Mouse (Mus musculus): ENCODE data around the gene Edem3.

DNA sequence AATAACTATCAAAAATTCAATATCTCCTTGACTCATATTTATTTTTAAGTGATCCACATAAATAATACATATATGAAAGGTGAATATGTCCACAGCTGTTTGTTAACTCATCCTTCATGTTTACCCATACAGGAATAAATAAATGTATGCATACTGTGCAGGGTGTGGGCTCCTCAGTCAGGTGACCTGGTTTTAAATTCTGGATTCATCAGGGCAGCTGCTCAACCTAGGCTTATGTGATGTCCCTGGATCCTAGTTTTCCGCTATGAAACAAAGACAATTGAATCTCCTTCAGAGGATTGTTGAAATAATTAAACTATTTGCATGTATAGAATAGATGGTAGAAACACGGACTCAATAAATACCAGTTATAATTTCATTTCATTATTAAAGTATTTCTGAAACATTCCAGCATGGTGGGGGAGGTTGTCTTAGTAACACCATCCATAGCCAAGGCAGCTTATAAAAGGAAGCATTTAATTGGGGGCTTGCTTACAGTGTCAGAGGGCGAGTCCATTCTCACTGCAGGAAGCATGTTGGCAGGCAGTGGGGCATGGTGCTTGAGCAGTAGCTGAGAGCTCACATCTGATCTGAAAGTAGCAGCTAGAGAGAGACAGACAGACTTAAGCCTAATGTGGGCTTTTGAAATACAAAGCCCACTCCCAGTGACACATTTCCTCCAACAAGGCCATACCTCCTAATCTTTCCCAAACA lies 14.2 kb downstream of the Edem3 start:
- TF ChIP-seq POLR2A (IDR thresholded peaks at IDR 0.05; ENCODE audit: extremely low read depth, insufficient read depth, low read length) (no peak), CTCF (IDR thresholded peaks at IDR 0.05; ENCODE audit: low read depth, low read length) (no peak)
